ENCODE assay signal across 8 mouse cellular contexts in genomic region chr2:145903061-145903901, GRCm38 (mm10). TPM values are rescaled to one million over a fixed set of nuclear protein-coding genes. Genes with fewer than 3 reads are reported as not detected.
DNase-seq lines count a peak whose midpoint lies in the region; ATAC-seq and TF ChIP-seq lines count a peak whose summit lies in the region.

No protein-coding gene starts in this region.

- H3K36me3 ChIP-seq in heart, embryonic 11.5 days (ENCODE audit: control insufficient read depth, insufficient read depth, low read length): no peaks in the 10 kb centered on the region; the same call in 1 of the 2 replicates
- peaks cover 15% of the 10 kb centered on the region for H3K36me3 ChIP-seq in kidney, embryonic 15.5 days

- peak; percentile 69 for TF ChIP-seq CTCF in brain, embryonic 14.5 days (IDR thresholded peaks at IDR 0.05; ENCODE audit: borderline replicate concordance, extremely low read depth, insufficient read depth, insufficient read length)

- peak; percentile 97 for ATAC-seq in erythroblast, adult 5-6 weeks (replicated peaks; ENCODE audit: low FRiP score, poor library complexity, severe bottlenecking)
- peak; percentile 92 for ATAC-seq in heart, embryonic 11.5 days (replicated peaks; ENCODE audit: insufficient number of reproducible peaks, low FRiP score, low TSS enrichment)
- ATAC-seq in kidney, embryonic 15.5 days (replicated peaks; ENCODE audit: low FRiP score): peak; percentile 97

- no peaks in the 10 kb centered on the region for H3K27me3 ChIP-seq in heart, embryonic 11.5 days (ENCODE audit: control insufficient read depth, insufficient read depth, low read length)
- no peaks in the 10 kb centered on the region for H3K27me3 ChIP-seq in kidney, embryonic 15.5 days

- WGBS in heart, embryonic 11.5 days (ENCODE audit: insufficient replicate concordance): under 1% methylated on average over 66 of the region's 68 CpGs
- under 1% methylated on average over 68 of the region's 68 CpGs for WGBS in kidney, embryonic 15.5 days

- H3K9ac ChIP-seq in heart, embryonic 11.5 days (ENCODE audit: low read depth, low read length): peak overlapping the region; percentile 97
- H3K9ac ChIP-seq in kidney, embryonic 15.5 days: peak overlapping the region; percentile 92

- peak; percentile 90 for TF ChIP-seq POLR2A in brain, embryonic 14.5 days (IDR thresholded peaks at IDR 0.05; ENCODE audit: borderline replicate concordance, extremely low read depth, insufficient read depth, insufficient read length, poor library complexity, severe bottlenecking)

- H3K4me3 ChIP-seq in heart, embryonic 11.5 days (ENCODE audit: low read depth, low read length): peak overlapping the region; percentile 98
- H3K4me3 ChIP-seq in kidney, embryonic 15.5 days (replicated peaks): peak overlapping the region; percentile 99

- H3K27ac ChIP-seq in heart, embryonic 11.5 days (ENCODE audit: low read depth, low read length): peak overlapping the region; percentile 88
- H3K27ac ChIP-seq in kidney, embryonic 15.5 days: peak overlapping the region; percentile 97

- no peaks in the 10 kb centered on the region for H3K9me3 ChIP-seq in heart, embryonic 11.5 days (replicated peaks; ENCODE audit: control insufficient read depth, low read length)
- H3K9me3 ChIP-seq in kidney, embryonic 15.5 days (replicated peaks): no peaks in the 10 kb centered on the region

- H3K4me1 ChIP-seq in heart, embryonic 11.5 days (ENCODE audit: control insufficient read depth, insufficient read depth, low read length): peaks cover 14% of the 10 kb centered on the region
- peaks cover 19% of the 10 kb centered on the region for H3K4me1 ChIP-seq in kidney, embryonic 15.5 days

- H3K4me2 ChIP-seq in heart, embryonic 11.5 days: peak overlapping the region; percentile 85
- H3K4me2 ChIP-seq in kidney, embryonic 15.5 days: peak overlapping the region; percentile 66

- peak; percentile 89 for DNase-seq in CD4-positive helper T cell, adult 2 months (ENCODE audit: low read depth, low spot score)
- DNase-seq in brain, embryonic 14.5 days (ENCODE audit: low read depth): peak; percentile 96
- DNase-seq in liver: peak; percentile 87
- peak; percentile 59 to 69 for DNase-seq in monocyte, adult 2 months (ENCODE audit: low read depth in 1 of 2, low spot score in 2 of 2)
- peak; percentile 69 to 82 for DNase-seq in spleen, postnatal 14 days (ENCODE audit: low spot score in 2 of 2)

RNA-seq across cellular contexts. Expression of gene Naa20, which starts 1.4 kb away (rescaled TPM):
- polyA plus RNA-seq in brain, embryonic 14.5 days (2012; rRNA removed): 62.6 and 76.0 TPM in 2 replicates
- 9.2 and 24.0 TPM in 2 replicates for total RNA-seq in erythroblast, adult 5-6 weeks (2015; ENCODE audit: low replicate concordance)
- 11.8 and 22.2 TPM in 2 replicates for total RNA-seq in erythroblast, adult 5-6 weeks (2017; ENCODE audit: low replicate concordance)
- polyA plus RNA-seq in heart, embryonic 11.5 days (2014; fragmentation: Nextera tagmentation; extraction: Ambion mirVana): 185 and 189 TPM in 2 replicates
- 163 and 184 TPM in 2 replicates for polyA plus RNA-seq in kidney, embryonic 15.5 days (2015; fragmentation: Nextera tagmentation; extraction: Ambion mirVana)

RNA-seq across cellular contexts. Expression of gene Cfap61, which starts 31.3 kb away (rescaled TPM):
- 2.1 and 2.9 TPM in 2 replicates for polyA plus RNA-seq in brain, embryonic 14.5 days (2012; rRNA removed)
- not detected in 2 replicates for total RNA-seq in erythroblast, adult 5-6 weeks (2015; ENCODE audit: low replicate concordance)
- not detected in 2 replicates for total RNA-seq in erythroblast, adult 5-6 weeks (2017; ENCODE audit: low replicate concordance)
- polyA plus RNA-seq in heart, embryonic 11.5 days (2014; fragmentation: Nextera tagmentation; extraction: Ambion mirVana): 0.10 and 1.1 TPM in 2 replicates
- 0.63 and 3.1 TPM in 2 replicates for polyA plus RNA-seq in kidney, embryonic 15.5 days (2015; fragmentation: Nextera tagmentation; extraction: Ambion mirVana)

RNA-seq across cellular contexts. Expression of gene Crnkl1, which starts 31.5 kb away (rescaled TPM):
- 17.3 and 17.7 TPM in 2 replicates for polyA plus RNA-seq in brain, embryonic 14.5 days (2012; rRNA removed)
- total RNA-seq in erythroblast, adult 5-6 weeks (2015; ENCODE audit: low replicate concordance): 13.3 and 35.5 TPM in 2 replicates
- total RNA-seq in erythroblast, adult 5-6 weeks (2017; ENCODE audit: low replicate concordance): 70.3 and 93.8 TPM in 2 replicates
- 20.4 and 23.5 TPM in 2 replicates for polyA plus RNA-seq in heart, embryonic 11.5 days (2014; fragmentation: Nextera tagmentation; extraction: Ambion mirVana)
- polyA plus RNA-seq in kidney, embryonic 15.5 days (2015; fragmentation: Nextera tagmentation; extraction: Ambion mirVana): 27.6 and 29.9 TPM in 2 replicates

Comparison
In these comparisons a context has a peak if more than half of its experiments do, and no peak if none do; other contexts are left out.
1. Peak in every context shown above with its lines: DNase-seq, ATAC-seq, H3K4me3 ChIP-seq and H3K27ac ChIP-seq.